Mouse (Mus musculus) ES-E14 (cell line): ENCODE data around the gene Lrrc3c. TPM values are rescaled to one million over a fixed set of nuclear protein-coding genes. Genes with fewer than 3 reads are reported as not detected.
"Not testable (repeated sequence)": the region's sequence is repeated elsewhere in the genome, so short reads cannot be mapped to it uniquely, and the experiment has no call there.

Source experiments
- DNase-seq: peaks from one replicate; pipeline ENCODE4 v3.0.0-alpha.2; 2013; ENCODE audit warnings: low read depth, low spot score
- H3K27ac ChIP-seq: 2 replicates; pipeline ENCODE4 v1.5.1; 2012; ENCODE audit warnings: low read depth, mild to moderate bottlenecking, low read length, moderate library complexity, mixed read lengths; ENCODE audit not compliant: poor library complexity, insufficient read depth, severe bottlenecking
- H3K36me3 ChIP-seq: 2 replicates; pipeline ENCODE4 v1.6.1; 2012; ENCODE audit warnings: mild to moderate bottlenecking, low read length, moderate library complexity, mixed read lengths; ENCODE audit not compliant: control insufficient read depth, poor library complexity, insufficient read depth, severe bottlenecking
- H3K4me1 ChIP-seq, 2 experiments: fragments of 150-350 bp in 1 of 2; sonication (generic) in 1 of 2; 2 replicates each; pipeline ENCODE4 v1.6.1; 2012; ENCODE audit warnings: low read length in 2 of 2, mild to moderate bottlenecking in 1 of 2, mixed read lengths in 1 of 2; ENCODE audit not compliant: control insufficient read depth in 2 of 2, insufficient read depth in 2 of 2, poor library complexity in 1 of 2
- H3K4me3 ChIP-seq, 2 experiments: fragments of 150-350 bp in 1 of 2; sonication (generic) in 1 of 2; 2 replicates each; pipeline ENCODE4 v1.5.1; 2012; ENCODE audit warnings: low read length in 2 of 2, low read depth in 1 of 2, mild to moderate bottlenecking in 1 of 2, mixed read lengths in 1 of 2; ENCODE audit not compliant: insufficient read depth in 1 of 2, poor library complexity in 1 of 2, severe bottlenecking in 1 of 2
- H3K9ac ChIP-seq: 2 replicates; pipeline ENCODE4 v1.6.1; 2012; ENCODE audit warnings: low read depth, mild to moderate bottlenecking, low read length, mixed read lengths; ENCODE audit not compliant: poor library complexity, insufficient read depth, severe bottlenecking
- H3K9me3 ChIP-seq: fragments of 150-350 bp; sonication (generic); 2 replicates; pipeline ENCODE4 v1.6.1; 2012; ENCODE audit warnings: low read depth, mild to moderate bottlenecking, low read length; ENCODE audit not compliant: control insufficient read depth, insufficient read depth
- CHD2 ChIP-seq: IDR thresholded peaks from 2 replicates; pipeline ENCODE4 v1.6.1; 2014; ENCODE audit warnings: mild to moderate bottlenecking, low read depth, low read length, inconsistent platforms
- HCFC1 ChIP-seq: IDR thresholded peaks from 2 replicates; pipeline ENCODE4 v1.6.1; 2012; ENCODE audit warnings: low read length, inconsistent platforms, borderline replicate concordance; ENCODE audit not compliant: insufficient read depth
- MAFK ChIP-seq: IDR thresholded peaks from 2 replicates; pipeline ENCODE4 v1.6.1; 2014; ENCODE audit warnings: mild to moderate bottlenecking, low read depth, low read length, inconsistent platforms; ENCODE audit not compliant: insufficient read depth
- ZC3H11A ChIP-seq: IDR thresholded peaks from 2 replicates; pipeline ENCODE4 v1.6.1; 2012; ENCODE audit warnings: low read depth, mild to moderate bottlenecking, inconsistent platforms, low read length, borderline replicate concordance
- ZNF384 ChIP-seq: IDR thresholded peaks from 2 replicates; pipeline ENCODE4 v1.6.1; 2012; ENCODE audit warnings: low read depth, low read length, inconsistent platforms
- in situ Hi-C, 2 experiments: fragments of 600-800 bp; cut with MboI; formaldehyde crosslinking; loops; one replicate each; pipeline ENCODE4 v1.15.1; 2025; ENCODE audit warnings: low sequenced_read_pairs in 2 of 2, inconsistent platforms in 1 of 2; ENCODE audit not compliant: unreplicated experiment in 2 of 2
- total RNA-seq: library from RNA; depleted of rRNA; stranded (reverse); fragments of 300-350 nt; gene quantifications from 2 replicates; pipeline ENCODE4 v1.2.3, GENCODE M21; 2012

Gene Lrrc3c
- total RNA-seq, 1 experiment, result not detected

DNA sequence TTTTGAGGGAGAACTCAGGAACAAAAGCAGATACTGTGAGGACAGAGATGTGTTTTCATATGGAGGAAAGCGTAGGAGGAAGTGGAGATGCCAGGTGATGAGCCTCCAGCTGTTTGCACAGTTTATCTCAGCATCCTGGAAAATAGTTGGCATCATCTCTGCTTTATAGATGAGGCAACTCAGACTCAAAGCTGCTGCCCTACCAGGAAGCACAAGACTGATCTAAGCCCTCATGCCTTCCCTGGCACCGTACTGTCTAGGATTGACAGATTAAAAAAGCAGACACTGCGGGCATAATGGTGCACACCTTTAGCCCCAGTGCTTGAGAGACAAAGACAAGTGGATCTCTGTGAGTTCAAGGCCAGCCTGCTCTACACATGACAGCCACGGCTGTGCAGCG is 32.6 kb downstream of the Lrrc3c start:
- no peak overlapping the region for H3K9ac ChIP-seq
- no peaks in the 10 kb centered on the region for H3K9me3 ChIP-seq
- TF ChIP-seq HCFC1, result no peak
- no peak for TF ChIP-seq ZC3H11A
- no peak for TF ChIP-seq MAFK
- TF ChIP-seq ZNF384, result no peak
- no peak for TF ChIP-seq CHD2
- in situ Hi-C loops, result no loop called here
- no peak for DNase-seq
- no peak overlapping the region for H3K27ac ChIP-seq
- no peak overlapping the region for H3K4me3 ChIP-seq
- H3K36me3 ChIP-seq, result no peaks in the 10 kb centered on the region
- H3K4me1 ChIP-seq, result no peaks in the 10 kb centered on the region

GRCm38 (mm10) chr11:98635312-98635970 is 37.4 kb downstream of the Lrrc3c start:
- in situ Hi-C loops, H3K27ac ChIP-seq, H3K9me3 ChIP-seq, H3K9ac ChIP-seq, H3K4me1 ChIP-seq, H3K4me3 ChIP-seq, H3K36me3 ChIP-seq: not testable (repeated sequence)
- DNase-seq, result peak; percentile 22

DNA sequence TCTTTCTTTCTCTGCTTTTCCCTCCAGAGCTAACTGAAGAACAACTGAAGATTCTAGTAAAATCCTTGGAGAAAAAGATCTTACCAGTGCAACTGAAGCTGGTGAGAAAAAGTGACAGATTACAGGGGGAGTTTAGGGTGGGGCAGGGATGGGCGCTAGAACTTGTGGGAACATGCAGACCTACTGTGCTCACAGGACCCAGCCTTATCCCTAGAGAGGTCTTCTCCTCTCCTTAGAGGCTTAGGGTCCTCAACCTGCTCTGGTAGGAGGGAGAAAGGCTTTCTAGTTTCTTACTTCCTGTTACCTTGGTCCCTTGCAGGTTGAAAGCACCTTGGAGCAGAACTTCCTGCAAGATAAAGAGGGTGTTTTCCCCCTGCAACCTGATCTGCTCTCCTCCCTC is 39.4 kb downstream of the Lrrc3c start:
- no peak overlapping the region for H3K9ac ChIP-seq
- TF ChIP-seq MAFK (no peak), ZC3H11A (no peak), CHD2 (no peak), ZNF384 (no peak), HCFC1 (no peak)
- in situ Hi-C loops, result no loop called here
- H3K27ac ChIP-seq, result no peak overlapping the region
- H3K4me3 ChIP-seq, result no peak overlapping the region
- H3K36me3 ChIP-seq, result no peaks in the 10 kb centered on the region
- no peaks in the 10 kb centered on the region for H3K4me1 ChIP-seq
- DNase-seq, result no peak
- no peaks in the 10 kb centered on the region for H3K9me3 ChIP-seq

DNA sequence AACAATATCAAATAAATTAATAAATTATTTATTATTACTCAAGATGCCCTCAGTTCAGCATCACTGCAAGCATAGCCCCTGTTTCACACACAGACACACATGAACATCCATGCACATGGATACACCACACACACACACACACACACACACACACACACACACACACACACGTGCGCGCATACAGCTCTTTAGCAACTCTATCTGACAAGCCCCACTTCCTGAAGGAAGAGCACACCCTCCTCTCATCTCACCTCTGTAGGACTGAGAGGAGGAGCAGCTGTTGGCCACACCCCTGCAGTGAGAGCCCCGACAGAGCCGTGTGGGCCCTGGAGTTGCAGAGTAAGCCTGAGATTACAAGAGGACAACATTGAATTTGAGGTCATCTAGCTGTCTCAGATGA is 42.0 kb downstream of the Lrrc3c start:
- no peak for DNase-seq
- Histone ChIP-seq H3K9me3 (no peaks in the 10 kb centered on the region), H3K4me1 (no peaks in the 10 kb centered on the region), H3K9ac (no peak overlapping the region), H3K4me3 (no peak overlapping the region), H3K36me3 (no peaks in the 10 kb centered on the region), H3K27ac (no peak overlapping the region)
- no peak for TF ChIP-seq HCFC1
- no peak for TF ChIP-seq ZC3H11A
- in situ Hi-C loops, result no loop called here

- TF ChIP-seq HCFC1 (no peak), ZC3H11A (no peak), CHD2 (no peak), MAFK (no peak), ZNF384 (no peak)
- H3K9ac ChIP-seq, result no peak overlapping the region
- no peak overlapping the region for H3K27ac ChIP-seq
- H3K4me3 ChIP-seq, result no peak overlapping the region
- no peak for DNase-seq
- H3K4me1 ChIP-seq, result no peaks in the 10 kb centered on the region
- no peaks in the 10 kb centered on the region for H3K9me3 ChIP-seq
- no peaks in the 10 kb centered on the region for H3K36me3 ChIP-seq
- in situ Hi-C loops, result no loop called here
Observed at GRCm38 (mm10) chr11:98644757-98645156, 46.7 kb downstream of the Lrrc3c start.
